Mouse (Mus musculus): ENCODE measurements around the gene Gm960.

DNA sequence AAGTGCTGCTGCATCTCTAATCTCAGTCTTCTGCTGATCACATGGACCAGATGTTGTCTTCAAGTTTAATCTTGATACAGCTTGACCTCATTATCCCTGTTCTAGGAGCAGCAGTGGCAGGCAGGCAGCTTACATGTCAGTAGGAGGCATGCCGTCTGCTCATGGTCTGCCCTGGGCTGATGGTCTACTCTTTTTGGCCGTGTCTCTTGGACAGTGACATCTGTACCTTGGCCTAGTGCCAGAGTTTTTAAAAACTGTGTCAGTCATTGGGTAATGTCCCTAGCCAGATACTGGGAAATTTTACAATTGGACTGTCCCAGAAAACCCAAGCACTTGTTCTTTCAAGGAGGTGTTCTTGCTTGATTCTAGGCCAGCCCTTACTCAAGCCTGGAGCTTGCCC, 119.7 kb downstream of the Gm960 start:
- TF ChIP-seq CTCF (IDR thresholded peaks at IDR 0.05), result no peak
- peak; percentile 60 for TF ChIP-seq EP300 (IDR thresholded peaks at IDR 0.05)

All from lung, postnatal 0 days (tissue).